Mouse (Mus musculus): ENCODE measurements at regions not wholly inside any gene's neighbourhood (a gene's known extent, or its start where the extent isn't known, plus 50 kb on each side); places are given as distances from the start of the nearest gene placed in this dataset.

DNA sequence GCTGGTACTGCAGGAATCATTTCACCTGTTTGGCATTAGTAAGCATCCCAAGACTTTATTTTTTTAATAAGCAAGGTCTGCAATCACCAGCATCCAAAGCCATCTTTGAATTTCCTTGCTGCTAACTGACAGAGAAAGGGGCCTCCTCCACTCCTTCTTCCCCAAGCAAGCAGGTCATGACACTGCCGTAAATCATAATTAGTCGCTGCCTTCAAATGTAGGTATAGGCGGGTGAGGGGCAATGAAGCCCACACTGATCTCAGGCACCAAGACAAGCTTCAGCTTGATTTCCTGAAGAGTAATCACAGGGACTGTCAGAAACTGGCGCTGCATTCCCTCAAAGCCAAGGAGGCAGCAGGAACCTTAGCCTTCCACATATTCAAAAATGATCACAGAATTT is 73.3 kb upstream of the Ptprt start:
- DNase-seq (ENCODE audit: extremely low spot score, low spot score): no peak

GRCm38 (mm10) chr2:162720016-162720415 is 59.1 kb upstream of the Ptprt start:
- no peak for DNase-seq (ENCODE audit: extremely low spot score, low spot score)

- no peak for DNase-seq (ENCODE audit: extremely low spot score, low spot score)
These were observed 57.5 kb upstream of the Ptprt start for GRCm38 (mm10) chr2:162718466-162718865.

- DNase-seq (ENCODE audit: extremely low spot score, low spot score): no peak
These were observed 54.0 kb upstream of the Ptprt start for GRCm38 (mm10) chr2:162714976-162715375.

DNA sequence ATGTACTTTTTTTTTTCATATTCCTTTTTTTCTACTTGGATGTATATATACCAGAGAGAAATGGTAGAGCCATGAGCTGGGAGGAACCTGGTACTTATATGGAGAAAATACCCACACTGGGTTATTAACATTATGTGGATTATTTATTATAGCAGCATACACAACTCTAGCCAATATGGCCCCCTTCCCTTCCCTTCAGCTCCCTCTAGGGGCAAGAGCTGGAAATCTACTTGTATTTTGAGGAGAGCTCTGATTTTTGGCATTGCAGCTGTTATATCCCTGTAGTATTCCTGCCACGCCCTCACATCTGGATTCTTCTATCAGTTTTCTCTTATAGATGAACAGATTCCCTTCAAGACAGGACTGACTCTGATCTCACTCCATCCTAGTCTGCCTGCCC is 52.0 kb upstream of the Ptprt start:
- no peak for DNase-seq (ENCODE audit: extremely low spot score, low spot score)

DNA sequence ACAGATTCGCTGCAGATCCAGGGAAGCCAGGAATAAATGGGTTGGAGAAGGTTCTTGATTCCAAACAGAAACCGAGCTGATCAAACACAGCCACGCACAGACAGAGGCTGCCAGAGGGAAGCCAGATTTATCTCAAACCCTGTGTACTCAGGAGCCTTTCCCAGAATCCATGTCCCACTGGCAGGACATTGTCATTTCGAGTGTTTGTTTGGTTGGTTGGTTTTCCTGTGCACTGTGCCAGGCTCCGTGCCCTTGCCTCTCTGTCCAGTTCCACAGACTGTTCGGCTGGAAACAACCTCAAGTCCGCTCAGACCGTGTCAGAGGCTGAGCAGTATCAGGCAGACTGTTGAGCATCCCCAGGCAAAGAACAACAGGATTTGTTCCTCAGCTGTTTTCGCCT is 51.4 kb upstream of the Ptprt start:
- DNase-seq (ENCODE audit: extremely low spot score, low spot score): no peak

All from neural tube, embryonic 10.5 days (tissue).